Mouse (Mus musculus): Measurements from ENCODE around the gene Stk25. TPM values are rescaled to one million over a fixed set of nuclear protein-coding genes. Genes with fewer than 3 reads are reported as not detected.

The Stk25 gene
- total RNA-seq, 2 experiments from 2014 or later, result 410 to 415 TPM

GRCm38 (mm10) chr1:93609762-93610161, 48.7 kb downstream of the Stk25 start:
- no peak for DNase-seq (ENCODE audit: low spot score in 2 of 2)

- no peak for DNase-seq (ENCODE audit: low spot score in 2 of 2)
These were observed 49.7 kb downstream of the Stk25 start for GRCm38 (mm10) chr1:93608696-93609245.

DNA sequence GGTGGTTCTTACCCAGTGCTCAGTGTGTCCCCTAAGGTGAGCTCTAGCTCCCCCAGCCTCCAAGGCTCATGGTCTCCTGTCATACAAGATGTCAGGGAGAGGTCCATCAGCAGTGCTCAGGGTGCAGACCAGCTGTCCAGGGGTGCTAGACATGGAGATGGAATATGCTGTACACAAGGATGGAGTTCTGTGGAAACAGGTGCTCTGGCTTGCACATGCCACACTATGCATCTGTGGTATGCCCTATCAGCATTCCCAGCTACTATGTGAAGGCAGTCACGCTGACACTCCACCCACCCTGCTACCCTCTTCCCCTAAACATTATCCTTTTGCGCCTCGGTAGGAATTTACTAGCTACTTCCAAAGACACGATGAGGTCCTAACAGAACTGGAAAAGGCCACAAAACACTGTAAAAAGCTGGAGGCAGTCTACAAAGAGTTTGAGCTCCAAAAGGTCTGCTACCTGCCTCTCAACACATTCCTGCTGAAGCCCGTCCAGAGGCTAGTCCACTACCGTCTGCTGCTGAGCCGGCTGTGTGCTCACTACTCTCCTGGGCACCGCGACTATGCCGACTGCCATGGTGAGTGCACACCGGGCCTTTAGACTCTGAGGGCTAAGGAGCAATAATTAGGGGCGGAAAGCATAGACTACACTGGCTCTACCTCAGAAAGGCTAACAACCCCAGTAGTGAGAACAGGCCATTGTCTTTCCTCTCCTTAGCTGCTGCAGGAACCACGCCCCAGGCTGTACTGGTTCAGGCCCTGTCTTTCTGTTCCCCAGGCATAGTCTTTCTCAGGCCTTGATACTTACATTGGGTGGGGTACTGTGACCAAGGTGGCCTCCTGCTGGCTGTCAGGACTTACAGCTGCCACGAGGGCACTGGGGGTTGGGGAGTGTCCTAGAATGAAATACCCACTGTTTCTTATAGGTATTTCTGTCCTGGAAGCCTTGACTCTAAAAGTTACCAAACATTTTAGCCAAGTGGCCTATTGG, 51.1 kb downstream of the Stk25 start:
- DNase-seq (ENCODE audit: low spot score in 2 of 2), result no peak

DNA sequence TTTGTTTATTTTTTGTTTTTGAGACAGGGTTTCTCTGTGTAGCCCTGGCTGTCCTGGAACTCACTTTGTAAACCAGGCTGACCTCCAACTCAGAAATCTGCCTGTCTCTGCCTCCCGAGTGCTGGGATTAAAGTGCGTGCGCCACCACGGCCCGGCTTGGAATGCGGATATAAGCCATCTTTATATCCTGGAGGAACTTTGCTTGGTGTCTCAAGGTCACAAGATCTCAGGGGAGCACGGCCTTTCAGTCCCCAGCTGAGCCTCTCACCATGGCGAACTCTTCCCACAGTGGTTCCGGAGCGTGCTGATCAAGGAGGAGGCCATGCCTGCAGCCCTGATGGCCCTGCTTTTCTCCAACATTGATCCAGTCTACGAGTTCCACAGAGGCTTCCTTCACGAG, 54.5 kb downstream of the Stk25 start:
- DNase-seq (ENCODE audit: low spot score in 2 of 2), result no peak

DNA sequence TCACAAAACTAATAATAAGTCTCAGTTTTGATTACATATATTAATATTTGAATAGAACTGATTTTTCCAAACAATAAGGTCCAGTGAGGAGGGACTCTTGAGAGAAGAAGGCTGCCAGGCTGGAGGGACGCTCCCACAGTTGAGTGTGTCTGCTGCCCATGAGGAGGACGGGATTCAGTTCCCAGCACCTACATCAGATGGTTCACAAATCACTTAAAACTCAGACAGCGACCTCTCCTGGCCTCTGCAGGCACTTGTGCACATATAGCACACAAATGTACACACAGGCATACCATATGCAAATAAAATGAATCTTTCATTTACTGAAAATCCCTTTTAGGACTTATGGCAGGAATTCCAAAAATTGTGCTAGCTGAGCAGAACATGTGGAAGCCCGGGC, 55.5 kb downstream of the Stk25 start:
- DNase-seq (ENCODE audit: low spot score in 2 of 2), result no peak

- no peak for DNase-seq (ENCODE audit: low spot score in 2 of 2)
These were observed 62.5 kb downstream of the Stk25 start for GRCm38 (mm10) chr1:93595916-93596315.

DNA sequence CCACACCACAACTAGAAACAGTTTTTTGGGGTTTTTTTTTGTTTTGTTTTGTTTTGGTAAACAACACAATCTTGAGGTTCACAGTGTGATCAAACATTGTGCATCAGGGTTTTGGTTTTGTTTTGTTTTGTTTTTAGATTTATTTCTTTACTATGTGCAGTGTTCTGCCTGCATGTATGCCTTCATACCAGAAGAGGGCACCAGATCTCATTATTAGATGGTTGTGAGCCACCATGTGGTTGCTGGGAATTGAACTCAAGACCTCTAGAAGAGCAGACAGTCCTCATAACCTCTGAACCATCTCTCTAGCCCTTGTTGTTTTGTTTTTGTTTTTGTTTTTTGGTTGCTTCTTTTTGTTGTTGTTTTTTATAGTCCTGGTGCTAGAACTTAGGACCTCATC, 64.5 kb downstream of the Stk25 start:
- no peak for DNase-seq (ENCODE audit: low spot score in 2 of 2)

GRCm38 (mm10) chr1:93588346-93588745, 70.1 kb downstream of the Stk25 start:
- no peak for DNase-seq (ENCODE audit: low spot score in 2 of 2)

GRCm38 (mm10) chr1:93581545-93581944, 76.9 kb downstream of the Stk25 start:
- no peak for DNase-seq (ENCODE audit: low spot score in 2 of 2)

DNA sequence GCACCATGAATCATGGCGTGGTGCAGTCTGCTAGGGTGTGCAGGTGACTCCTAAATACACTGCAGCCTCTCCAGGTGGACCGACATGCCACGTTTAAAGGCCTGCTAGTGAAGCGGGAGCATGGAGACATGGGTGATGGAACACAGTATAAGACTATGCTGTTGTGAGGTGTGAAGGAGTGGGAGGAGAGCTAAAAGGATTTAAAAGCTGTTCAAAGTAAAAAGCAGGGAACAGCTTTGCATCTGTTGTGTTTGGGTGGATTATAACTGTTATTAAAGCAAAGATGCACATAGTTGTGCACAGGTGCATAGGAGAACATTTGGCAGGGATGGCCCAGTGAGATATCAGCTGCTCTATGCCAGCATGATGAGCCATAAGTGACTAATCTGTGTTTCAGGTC, 80.6 kb downstream of the Stk25 start:
- peak; percentile 32 to 59 for DNase-seq (ENCODE audit: low spot score in 2 of 2)

DNA sequence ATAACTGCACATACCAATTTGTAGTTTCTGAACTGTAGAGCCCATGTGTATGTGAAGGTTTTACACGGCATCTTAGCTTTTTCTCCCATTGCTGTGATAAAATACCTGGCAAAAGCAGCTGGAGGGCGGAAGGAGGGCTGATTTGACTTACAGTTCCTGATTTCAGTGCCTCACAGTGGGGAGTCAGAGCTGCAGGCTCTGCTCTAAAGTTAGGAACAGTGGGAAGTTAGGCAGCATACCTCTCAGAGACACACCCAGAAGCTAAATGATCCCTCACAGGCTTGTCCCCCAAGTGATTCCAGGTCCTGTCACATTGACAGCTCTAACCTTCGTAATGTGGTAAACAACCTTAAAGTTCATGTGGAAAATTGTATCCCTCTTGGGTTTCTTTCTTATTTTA, 81.4 kb downstream of the Stk25 start:
- no peak for DNase-seq (ENCODE audit: low spot score in 2 of 2)

Other genes starting within 250 kb of the Stk25 start
- gene Hdlbp, start 179.8 kb downstream of the Stk25 start, total RNA-seq (2021), result 100 to 1,000 TPM; 153 to 156 TPM
- gene Farp2, start 146.6 kb downstream of the Stk25 start, total RNA-seq (2021), result 10 to 100 TPM; 12.0 to 13.0 TPM
- 10 to 100 TPM; 56.6 to 59.1 TPM for gene Bok, start 27.0 kb upstream of the Stk25 start, total RNA-seq (2021)
- gene Atg4b, start 92.8 kb upstream of the Stk25 start, total RNA-seq (2021), result 10 to 100 TPM; 79.1 to 81.4 TPM
- gene Thap4, start 96.2 kb upstream of the Stk25 start, total RNA-seq (2021), result 10 to 100 TPM; 35.7 to 37.6 TPM
- gene Dtymk, start 143.3 kb upstream of the Stk25 start, total RNA-seq (2021), result 10 to 100 TPM; 54.2 to 54.8 TPM
- gene Ing5, start 145.3 kb upstream of the Stk25 start, total RNA-seq (2021), result 10 to 100 TPM; 12.6 to 14.7 TPM
- 10 to 100 TPM; 15.8 to 17.9 TPM for gene D2hgdh, start 166.2 kb upstream of the Stk25 start, total RNA-seq (2021)
- gene Gal3st2, start 202.6 kb upstream of the Stk25 start, total RNA-seq (2021), result not detected

All from layer of hippocampus, adult 18-20 months (tissue).